In the genomic region with DNA sequence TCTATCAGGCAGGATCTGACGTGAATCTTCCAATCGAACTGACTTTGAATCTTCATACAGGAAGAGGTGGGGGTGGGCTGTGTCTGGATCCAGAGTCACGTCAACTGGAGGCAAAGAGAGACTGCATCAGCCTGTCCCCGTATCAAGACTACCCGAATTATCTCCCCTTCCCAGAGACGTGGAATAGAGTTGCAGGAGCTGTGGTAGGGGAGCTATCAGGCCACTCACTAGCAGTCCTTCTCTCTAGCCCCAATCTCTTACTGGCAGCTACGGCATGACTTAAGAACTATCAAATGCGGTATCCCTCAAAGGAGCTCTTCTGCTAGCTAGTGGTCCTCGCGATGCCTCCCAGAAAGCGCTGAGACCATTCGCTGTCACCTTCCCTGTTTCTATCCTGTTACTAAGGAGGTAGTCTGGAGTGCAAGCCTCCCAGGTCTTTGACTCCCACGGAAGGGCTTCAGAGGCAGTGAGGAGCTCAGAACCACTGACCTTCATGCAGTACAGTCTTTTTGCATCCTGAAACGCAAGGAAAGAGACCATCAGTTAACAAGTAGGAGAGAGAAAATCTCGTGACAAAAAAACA, we compare ENCODE assay signal across 10 mouse cellular contexts. TPM values are rescaled to one million over a fixed set of nuclear protein-coding genes. Genes with fewer than 3 reads are reported as not detected.
DNase-seq lines count a peak whose midpoint lies in the region; ATAC-seq and TF ChIP-seq lines count a peak whose summit lies in the region.
"Had no signal": no experiment of that assay in that cellular context is flagged by ENCODE, and none has a peak within 500 bp of the region (broad histone marks: within the 10 kb centered on the region; RNA-seq: fewer than 3 reads in every experiment).

No protein-coding gene starts in this region.

- H3K4me1 ChIP-seq in heart, embryonic 11.5 days (ENCODE audit: control insufficient read depth, insufficient read depth, low read length): peaks cover 2% of the 10 kb centered on the region; the same call in 1 of the 2 replicates
- peaks cover 6% of the 10 kb centered on the region; the same call in 1 of the 2 replicates for H3K4me1 ChIP-seq in midbrain, embryonic 12.5 days
- H3K4me1 ChIP-seq in midbrain, postnatal 0 days (ENCODE audit: insufficient read depth, low read length): no peaks in the 10 kb centered on the region
- H3K4me1 ChIP-seq in erythroblast, embryonic 14.5 days (ENCODE audit: control insufficient read depth): peaks cover 81% of the 10 kb centered on the region
- peaks cover 5% of the 10 kb centered on the region for H3K4me1 ChIP-seq in neural tube, embryonic 13.5 days (replicated peaks)

- peak overlapping the region; percentile 40; the same call in 1 of the 2 replicates for H3K9ac ChIP-seq in heart, embryonic 11.5 days (ENCODE audit: low read depth, low read length)
- H3K9ac ChIP-seq in midbrain, embryonic 12.5 days (replicated peaks): no peak overlapping the region
- no peak overlapping the region for H3K9ac ChIP-seq in midbrain, postnatal 0 days (replicated peaks; ENCODE audit: low read length, poor library complexity, severe bottlenecking)
- H3K9ac ChIP-seq in neural tube, embryonic 13.5 days: no peak overlapping the region

- WGBS in heart, embryonic 11.5 days (ENCODE audit: insufficient replicate concordance): 13% methylated on average over 15 of the region's 15 CpGs
- 17% methylated on average over 15 of the region's 15 CpGs for WGBS in midbrain, embryonic 12.5 days
- 21% methylated on average over 15 of the region's 15 CpGs for WGBS in midbrain, postnatal 0 days
- WGBS in neural tube, embryonic 13.5 days: 19% methylated on average over 15 of the region's 15 CpGs

- no peak overlapping the region for H3K27ac ChIP-seq in heart, embryonic 11.5 days (ENCODE audit: low read depth, low read length)
- no peak overlapping the region for H3K27ac ChIP-seq in midbrain, embryonic 12.5 days (replicated peaks)
- H3K27ac ChIP-seq in midbrain, postnatal 0 days (ENCODE audit: low read depth, low read length): no peak overlapping the region
- no peak overlapping the region for H3K27ac ChIP-seq in neural tube, embryonic 13.5 days (replicated peaks)

- DNase-seq in heart, postnatal 4 days: no peak
- no peak for DNase-seq in midbrain, postnatal 0 days (ENCODE audit: low spot score)
- DNase-seq in B cell, adult 2 months: no peak
- DNase-seq: adrenal gland, postnatal 14 days; right cerebral cortex, postnatal 4 days had no signal

- peak overlapping the region; percentile 22 for H3K4me3 ChIP-seq in heart, embryonic 11.5 days (ENCODE audit: low read depth, low read length)
- H3K4me3 ChIP-seq in midbrain, embryonic 12.5 days: no peak overlapping the region
- no peak overlapping the region for H3K4me3 ChIP-seq in midbrain, postnatal 0 days (ENCODE audit: low read depth, low read length)
- H3K4me3 ChIP-seq in erythroblast, embryonic 14.5 days (replicated peaks): peak overlapping the region; percentile 59
- no peak overlapping the region for H3K4me3 ChIP-seq in neural tube, embryonic 13.5 days

- no peak for TF ChIP-seq CTCF in midbrain, postnatal 0 days (IDR thresholded peaks at IDR 0.05)

- no peaks in the 10 kb centered on the region for H3K9me3 ChIP-seq in heart, embryonic 11.5 days (replicated peaks; ENCODE audit: control insufficient read depth, low read length)
- no peaks in the 10 kb centered on the region for H3K9me3 ChIP-seq in midbrain, embryonic 12.5 days
- H3K9me3 ChIP-seq in midbrain, postnatal 0 days (ENCODE audit: low read length): no peaks in the 10 kb centered on the region
- H3K9me3 ChIP-seq in erythroblast, embryonic 14.5 days (ENCODE audit: control insufficient read depth, low read length): no peaks in the 10 kb centered on the region
- H3K9me3 ChIP-seq in neural tube, embryonic 13.5 days: no peaks in the 10 kb centered on the region

- peak overlapping the region; percentile 57 for H3K4me2 ChIP-seq in heart, embryonic 11.5 days
- H3K4me2 ChIP-seq in midbrain, embryonic 12.5 days (replicated peaks): 0 out of 2 replicates have a peak overlapping the region, but pooled peaks have one; percentile 16
- H3K4me2 ChIP-seq in midbrain, postnatal 0 days (ENCODE audit: low read depth, low read length, poor library complexity, severe bottlenecking): no peak overlapping the region
- H3K4me2 ChIP-seq in neural tube, embryonic 13.5 days: peak overlapping the region; percentile 30

- no peaks in the 10 kb centered on the region for H3K27me3 ChIP-seq in heart, embryonic 11.5 days (ENCODE audit: control insufficient read depth, insufficient read depth, low read length)
- peaks cover 28% of the 10 kb centered on the region for H3K27me3 ChIP-seq in midbrain, embryonic 12.5 days
- H3K27me3 ChIP-seq in midbrain, postnatal 0 days (ENCODE audit: insufficient read depth, low read length): no peaks in the 10 kb centered on the region
- no peaks in the 10 kb centered on the region for H3K27me3 ChIP-seq in erythroblast, embryonic 14.5 days (ENCODE audit: control insufficient read depth)
- H3K27me3 ChIP-seq in neural tube, embryonic 13.5 days: peaks cover 10% of the 10 kb centered on the region; the same call in 1 of the 2 replicates

- no peak for ATAC-seq in heart, embryonic 11.5 days (replicated peaks; ENCODE audit: insufficient number of reproducible peaks, low FRiP score, low TSS enrichment)
- no peak for ATAC-seq in midbrain, embryonic 12.5 days (ENCODE audit: low FRiP score, low read depth)
- no peak for ATAC-seq in midbrain, postnatal 0 days (ENCODE audit: low FRiP score)
- no peak for ATAC-seq in neural tube, embryonic 13.5 days (ENCODE audit: low read depth)
- no peak for ATAC-seq in frontal cortex, adult (ENCODE audit: low TSS enrichment)

- H3K36me3 ChIP-seq in heart, embryonic 11.5 days (ENCODE audit: control insufficient read depth, insufficient read depth, low read length): no peaks in the 10 kb centered on the region
- no peaks in the 10 kb centered on the region for H3K36me3 ChIP-seq in midbrain, embryonic 12.5 days
- H3K36me3 ChIP-seq in midbrain, postnatal 0 days (ENCODE audit: insufficient read depth, low read length): no peaks in the 10 kb centered on the region
- peaks cover 6% of the 10 kb centered on the region for H3K36me3 ChIP-seq in erythroblast, embryonic 14.5 days (ENCODE audit: control insufficient read depth)
- H3K36me3 ChIP-seq in neural tube, embryonic 13.5 days: no peaks in the 10 kb centered on the region

RNA-seq across cellular contexts. Expression of a gene that starts 6.3 kb away (rescaled TPM):
- polyA plus RNA-seq in heart, embryonic 11.5 days (2014; fragmentation: Nextera tagmentation; extraction: Ambion mirVana): 0.97 and 1.7 TPM in 2 replicates
- under 1 TPM; 0.11 to 0.24 TPM for total RNA-seq in heart, postnatal 4 days (2021)
- polyA plus RNA-seq in midbrain, embryonic 12.5 days (2016; fragmentation: Nextera tagmentation; extraction: Ambion mirVana): not detected in 2 replicates
- 0.05 TPM in 1 of 2 replicates, not detected in the other for total RNA-seq in midbrain, postnatal 0 days (2014; rRNA removed)
- polyA plus RNA-seq in midbrain, postnatal 0 days (2015; fragmentation: Nextera tagmentation; extraction: Ambion mirVana): 0.04 and 0.07 TPM in 2 replicates
- 0.15 and 0.16 TPM in 2 replicates for polyA plus RNA-seq in erythroblast, embryonic 14.5 days (2012)
- polyA plus RNA-seq in neural tube, embryonic 13.5 days (2015; fragmentation: Nextera tagmentation; extraction: Ambion mirVana): 0.07 TPM in 1 of 2 replicates, not detected in the other

RNA-seq across cellular contexts. Expression of a gene that starts 29.3 kb away (rescaled TPM):
- polyA plus RNA-seq in heart, embryonic 11.5 days (2014; fragmentation: Nextera tagmentation; extraction: Ambion mirVana): 0.59 and 0.80 TPM in 2 replicates
- total RNA-seq in heart, postnatal 4 days (2021): not detected
- polyA plus RNA-seq in midbrain, embryonic 12.5 days (2016; fragmentation: Nextera tagmentation; extraction: Ambion mirVana): 0.10 and 0.17 TPM in 2 replicates
- total RNA-seq in midbrain, postnatal 0 days (2014; rRNA removed): 0.16 TPM in 1 of 2 replicates, not detected in the other
- not detected in 2 replicates for polyA plus RNA-seq in midbrain, postnatal 0 days (2015; fragmentation: Nextera tagmentation; extraction: Ambion mirVana)
- not detected in 2 replicates for polyA plus RNA-seq in erythroblast, embryonic 14.5 days (2012)
- 0.12 and 0.21 TPM in 2 replicates for polyA plus RNA-seq in neural tube, embryonic 13.5 days (2015; fragmentation: Nextera tagmentation; extraction: Ambion mirVana)
- total RNA-seq: adrenal gland, postnatal 14 days had no signal

RNA-seq across cellular contexts. Expression of a gene that starts 35.7 kb away (rescaled TPM):
- 8.9 and 9.8 TPM in 2 replicates for polyA plus RNA-seq in heart, embryonic 11.5 days (2014; fragmentation: Nextera tagmentation; extraction: Ambion mirVana)
- 1 to 10 TPM; 5.0 to 5.6 TPM for total RNA-seq in heart, postnatal 4 days (2021)
- 10.1 and 12.3 TPM in 2 replicates for polyA plus RNA-seq in midbrain, embryonic 12.5 days (2016; fragmentation: Nextera tagmentation; extraction: Ambion mirVana)
- total RNA-seq in midbrain, postnatal 0 days (2014; rRNA removed): 4.9 and 7.3 TPM in 2 replicates
- polyA plus RNA-seq in midbrain, postnatal 0 days (2015; fragmentation: Nextera tagmentation; extraction: Ambion mirVana): 5.2 and 6.0 TPM in 2 replicates
- 0.76 and 0.84 TPM in 2 replicates for polyA plus RNA-seq in erythroblast, embryonic 14.5 days (2012)
- polyA plus RNA-seq in neural tube, embryonic 13.5 days (2015; fragmentation: Nextera tagmentation; extraction: Ambion mirVana): 9.5 and 10.3 TPM in 2 replicates

Comparison
In these comparisons a context has a peak if more than half of its experiments do, and no peak if none do; other contexts are left out.
1. H3K4me3 ChIP-seq: peak in heart, embryonic 11.5 days (single experiment) and erythroblast, embryonic 14.5 days (single experiment); none in midbrain, embryonic 12.5 days (single experiment), midbrain, postnatal 0 days (single experiment) and neural tube, embryonic 13.5 days (single experiment).